Mouse (Mus musculus) midbrain, embryonic 15.5 days (tissue): ENCODE measurements around the gene Olfr1383. TPM values are rescaled to one million over a fixed set of nuclear protein-coding genes. Genes with fewer than 3 reads are reported as not detected.
"Not testable (repeated sequence)": the region's sequence is repeated elsewhere in the genome, so short reads cannot be mapped to it uniquely, and the experiment has no call there.

Source experiments
- ATAC-seq: fragments of 200-750 bp; cut with Nextera tagmentation; replicated peaks from 2 replicates; pipeline ENCODE4 v1.8.0; 2017; ENCODE audit warnings: moderate TSS enrichment
- H3K27ac ChIP-seq: fragments of 300-500 bp; sonication (generic); 2 replicates; pipeline ENCODE4 v1.5.1; 2015; ENCODE audit warnings: mild to moderate bottlenecking, inconsistent platforms
- H3K27me3 ChIP-seq: fragments of 300-500 bp; sonication (generic); replicated peaks from 2 replicates; pipeline ENCODE4 v1.6.1; 2015; ENCODE audit warnings: inconsistent platforms
- H3K36me3 ChIP-seq: fragments of 300-500 bp; sonication (generic); replicated peaks from 2 replicates; pipeline ENCODE4 v1.6.1; 2015; ENCODE audit warnings: inconsistent platforms
- H3K4me1 ChIP-seq: fragments of 300-500 bp; sonication (generic); 2 replicates; pipeline ENCODE4 v1.6.1; 2015; ENCODE audit warnings: inconsistent platforms
- H3K4me2 ChIP-seq: fragments of 300-500 bp; sonication (generic); 2 replicates; pipeline ENCODE4 v1.6.1; 2015; ENCODE audit warnings: inconsistent platforms, mild to moderate bottlenecking, moderate library complexity
- H3K4me3 ChIP-seq: fragments of 300-500 bp; sonication (generic); 2 replicates; pipeline ENCODE4 v1.5.1; 2015; ENCODE audit warnings: mild to moderate bottlenecking, inconsistent platforms
- H3K9ac ChIP-seq: fragments of 300-500 bp; sonication (generic); 2 replicates; pipeline ENCODE4 v1.6.1; 2015; ENCODE audit warnings: mild to moderate bottlenecking, inconsistent platforms
- H3K9me3 ChIP-seq: fragments of 300-500 bp; sonication (generic); 2 replicates; pipeline ENCODE4 v1.6.1; 2016; ENCODE audit warnings: inconsistent platforms
- WGBS: fragments of 180-500 bp; shearing (Covaris S2); methylation state at CpG from one replicate; pipeline ENCODE4 v1.1.7; 2015; ENCODE audit warnings: mixed read lengths; 5-methylcytosine and 5-hydroxymethylcytosine counted together
- polyA plus RNA-seq: library from polyadenylated mRNA; unstranded; fragments of >200 nt; fragmentation: Nextera tagmentation; extraction: Ambion mirVana; gene quantifications from 2 replicates; pipeline ENCODE4 v1.2.1, GENCODE M21; 2015

Gene Olfr1383
- not detected in 2 replicates for polyA plus RNA-seq

- H3K4me2 ChIP-seq: no peak within 1 kb of the TSS
- H3K27ac ChIP-seq: no peak within 1 kb of the TSS
- ATAC-seq: no peak
- H3K9ac ChIP-seq: no peak within 1 kb of the TSS
- no peaks in the 10 kb centered on the region for H3K27me3 ChIP-seq
- no peaks in the 10 kb centered on the region for H3K9me3 ChIP-seq
- H3K4me3 ChIP-seq: no peak within 1 kb of the TSS
- no peaks in the 10 kb centered on the region for H3K4me1 ChIP-seq
- H3K36me3 ChIP-seq: no peaks in the 10 kb centered on the region
Measured at GRCm38 (mm10) chr11:49519348-49519747, at the start of gene Olfr1383. Gene Olfr1383 (plus strand): TSS chr11:49519648.

GRCm38 (mm10) chr11:49485973-49486372 lies 33.5 kb upstream of the Olfr1383 start:
- Histone ChIP-seq H3K27me3 (no peaks in the 10 kb centered on the region), H3K4me1 (no peaks in the 10 kb centered on the region), H3K27ac (no peak overlapping the region), H3K4me3 (no peak overlapping the region), H3K9me3 (no peaks in the 10 kb centered on the region), H3K4me2 (no peak overlapping the region), H3K36me3 (no peaks in the 10 kb centered on the region), H3K9ac (no peak overlapping the region)
- WGBS: 67% methylated on average over 4 of the region's 4 CpGs
- no peak for ATAC-seq

GRCm38 (mm10) chr11:49488770-49489169 lies 30.7 kb upstream of the Olfr1383 start, which contains the start of gene Olfr1385:
Gene Olfr1385 (plus strand): TSS chr11:49489070.
- H3K4me2 ChIP-seq, H3K27ac ChIP-seq, H3K4me3 ChIP-seq, H3K36me3 ChIP-seq, ATAC-seq, H3K9me3 ChIP-seq, H3K4me1 ChIP-seq, H3K9ac ChIP-seq, H3K27me3 ChIP-seq: not testable (repeated sequence)
- 81% methylated on average over 1 of the region's 1 CpGs for WGBS

GRCm38 (mm10) chr11:49518086-49518485 lies 1.4 kb upstream of the Olfr1383 start:
- H3K27ac ChIP-seq: no peak overlapping the region
- H3K4me1 ChIP-seq: no peaks in the 10 kb centered on the region
- no peaks in the 10 kb centered on the region for H3K27me3 ChIP-seq
- H3K9me3 ChIP-seq: no peaks in the 10 kb centered on the region
- no peak overlapping the region for H3K9ac ChIP-seq
- H3K36me3 ChIP-seq: no peaks in the 10 kb centered on the region
- no peak for ATAC-seq
- H3K4me3 ChIP-seq: no peak overlapping the region
- no peak overlapping the region for H3K4me2 ChIP-seq
- 74% methylated on average over 5 of the region's 5 CpGs for WGBS

- Histone ChIP-seq H3K9ac (no peak within 1 kb of the TSS), H3K27ac (no peak within 1 kb of the TSS), H3K4me2 (no peak within 1 kb of the TSS), H3K36me3 (no peaks in the 10 kb centered on the region), H3K4me3 (no peak within 1 kb of the TSS), H3K27me3 (no peaks in the 10 kb centered on the region), H3K4me1 (no peaks in the 10 kb centered on the region), H3K9me3 (no peaks in the 10 kb centered on the region)
- ATAC-seq: no peak
- whole genome bisulfite sequencing: 87% methylated on average over 3 of the region's 3 CpGs
Measured at GRCm38 (mm10) chr11:49527947-49528346, 8.5 kb downstream of the Olfr1383 start, which contains the start of gene Olfr1382. Gene Olfr1382 (plus strand): TSS chr11:49528247.

GRCm38 (mm10) chr11:49532761-49533160 lies 13.3 kb downstream of the Olfr1383 start:
- no peaks in the 10 kb centered on the region for H3K36me3 ChIP-seq
- H3K4me2 ChIP-seq: no peak overlapping the region
- ATAC-seq: no peak
- H3K4me1 ChIP-seq: no peaks in the 10 kb centered on the region
- no peak overlapping the region for H3K9ac ChIP-seq
- H3K4me3 ChIP-seq: no peak overlapping the region
- H3K27ac ChIP-seq: no peak overlapping the region
- no peaks in the 10 kb centered on the region for H3K27me3 ChIP-seq
- no peaks in the 10 kb centered on the region for H3K9me3 ChIP-seq

GRCm38 (mm10) chr11:49536631-49537030 lies 17.2 kb downstream of the Olfr1383 start:
- not testable (repeated sequence) for H3K9me3 ChIP-seq, H3K27me3 ChIP-seq, H3K4me1 ChIP-seq, H3K36me3 ChIP-seq, H3K9ac ChIP-seq, H3K27ac ChIP-seq, H3K4me3 ChIP-seq, H3K4me2 ChIP-seq
- peak; percentile 83 for ATAC-seq
- WGBS: 88% methylated on average over 2 of the region's 2 CpGs

GRCm38 (mm10) chr11:49543149-49543548 lies 23.7 kb downstream of the Olfr1383 start, which contains the start of gene Olfr1381:
Gene Olfr1381 (plus strand): TSS chr11:49543449.
- H3K4me2 ChIP-seq, H3K4me3 ChIP-seq, H3K9ac ChIP-seq, H3K9me3 ChIP-seq, H3K27me3 ChIP-seq, H3K27ac ChIP-seq, ATAC-seq, H3K36me3 ChIP-seq, H3K4me1 ChIP-seq: not testable (repeated sequence)
- 53% methylated on average over 3 of the region's 3 CpGs for WGBS

- H3K4me2 ChIP-seq, H3K27ac ChIP-seq, H3K27me3 ChIP-seq, H3K4me3 ChIP-seq, H3K9ac ChIP-seq, H3K4me1 ChIP-seq, H3K36me3 ChIP-seq, ATAC-seq, H3K9me3 ChIP-seq: not testable (repeated sequence)
- WGBS: 89% methylated on average over 3 of the region's 3 CpGs
Measured at GRCm38 (mm10) chr11:49554033-49554432, 34.6 kb downstream of the Olfr1383 start.

- not testable (repeated sequence) for H3K36me3 ChIP-seq, H3K4me3 ChIP-seq, H3K27ac ChIP-seq, H3K27me3 ChIP-seq, H3K4me2 ChIP-seq, ATAC-seq, H3K9me3 ChIP-seq, H3K9ac ChIP-seq, H3K4me1 ChIP-seq
- 59% methylated on average over 5 of the region's 5 CpGs for WGBS
Measured at GRCm38 (mm10) chr11:49556578-49556977, 37.1 kb downstream of the Olfr1383 start, which contains the start of gene Olfr1380. Gene Olfr1380 (plus strand): TSS chr11:49556878.

GRCm38 (mm10) chr11:49575054-49575453 lies 55.6 kb downstream of the Olfr1383 start:
- H3K4me1 ChIP-seq, H3K27me3 ChIP-seq, H3K9me3 ChIP-seq, H3K27ac ChIP-seq, H3K36me3 ChIP-seq, H3K4me2 ChIP-seq, H3K9ac ChIP-seq, H3K4me3 ChIP-seq, ATAC-seq: not testable (repeated sequence)
- WGBS: 36% methylated on average over 2 of the region's 2 CpGs
